Comparison of ENCODE assay signal across 32 mouse cellular contexts in genomic region chr9:103080211-103080610, GRCm38 (mm10).
"Had no signal": no experiment of that assay in that cellular context is flagged by ENCODE, and none has a peak within 500 bp of the region (broad histone marks: within the 10 kb centered on the region; RNA-seq: fewer than 3 reads in every experiment).

No protein-coding gene starts in this region.

- H3K9ac ChIP-seq: limb, embryonic 12.5 days; limb, embryonic 13.5 days; limb, embryonic 15.5 days; liver, embryonic 12.5 days; liver, embryonic 13.5 days; liver, embryonic 14.5 days; liver, embryonic 15.5 days; lung, embryonic 14.5 days; lung, embryonic 15.5 days; midbrain, embryonic 12.5 days; midbrain, embryonic 13.5 days; midbrain, embryonic 15.5 days; neural tube, embryonic 12.5 days; neural tube, embryonic 13.5 days had no signal

- H3K4me2 ChIP-seq: limb, embryonic 12.5 days; limb, embryonic 13.5 days; limb, embryonic 15.5 days; liver, embryonic 11.5 days; liver, embryonic 12.5 days; liver, embryonic 13.5 days; liver, embryonic 15.5 days; lung, embryonic 14.5 days; lung, embryonic 15.5 days; midbrain, embryonic 11.5 days; midbrain, embryonic 12.5 days; midbrain, embryonic 13.5 days; midbrain, embryonic 15.5 days; neural tube, embryonic 12.5 days; neural tube, embryonic 13.5 days had no signal

- H3K4me3 ChIP-seq: limb, embryonic 10.5 days; limb, embryonic 12.5 days; limb, embryonic 13.5 days; limb, embryonic 15.5 days; liver, embryonic 12.5 days; liver, embryonic 13.5 days; liver, embryonic 15.5 days; lung, embryonic 15.5 days; megakaryocyte, embryonic 14.5 days; midbrain, embryonic 10.5 days; midbrain, embryonic 12.5 days; midbrain, embryonic 13.5 days; midbrain, embryonic 15.5 days; myocyte; neural tube, embryonic 12.5 days; neural tube, embryonic 13.5 days had no signal

- H3K4me1 ChIP-seq: limb, embryonic 10.5 days; limb, embryonic 12.5 days; limb, embryonic 13.5 days; liver, embryonic 12.5 days; liver, embryonic 13.5 days; liver, embryonic 15.5 days; midbrain, embryonic 10.5 days; midbrain, embryonic 12.5 days; midbrain, embryonic 13.5 days; neural tube, embryonic 12.5 days had no signal

- DNase-seq: left cerebral cortex, postnatal 4 days; liver; liver, embryonic 13.5 days; lung, adult 18-20 months; lung, adult 2 months; lung, embryonic 14.5 days; lung, postnatal 10 days; lung, postnatal 14 days; lung, postnatal 36 days; lung, postnatal 4 days; midbrain, embryonic 14.5 days had no signal

- H3K36me3 ChIP-seq: limb, embryonic 10.5 days; limb, embryonic 12.5 days; limb, embryonic 13.5 days; limb, embryonic 15.5 days; liver, embryonic 12.5 days; liver, embryonic 13.5 days; lung, embryonic 15.5 days; midbrain, embryonic 10.5 days; midbrain, embryonic 12.5 days; midbrain, embryonic 13.5 days; midbrain, embryonic 15.5 days; neural tube, embryonic 12.5 days; neural tube, embryonic 13.5 days had no signal

- H3K27me3 ChIP-seq: limb, embryonic 12.5 days; limb, embryonic 13.5 days; limb, embryonic 15.5 days; liver, embryonic 13.5 days; liver, embryonic 15.5 days; lung, embryonic 15.5 days; midbrain, embryonic 12.5 days; midbrain, embryonic 13.5 days; midbrain, embryonic 15.5 days; neural tube, embryonic 12.5 days; neural tube, embryonic 13.5 days had no signal

- H3K9me3 ChIP-seq: limb, embryonic 10.5 days; limb, embryonic 12.5 days; limb, embryonic 13.5 days; limb, embryonic 15.5 days; liver, embryonic 12.5 days; liver, embryonic 13.5 days; liver, embryonic 15.5 days; lung, embryonic 15.5 days; midbrain, embryonic 10.5 days; midbrain, embryonic 12.5 days; midbrain, embryonic 13.5 days; midbrain, embryonic 15.5 days; neural tube, embryonic 12.5 days had no signal

- ATAC-seq: liver, embryonic 12.5 days; lung, postnatal 0 days; midbrain, embryonic 13.5 days; midbrain, embryonic 15.5 days; midbrain, embryonic 16.5 days had no signal

- H3K27ac ChIP-seq: limb, embryonic 10.5 days; limb, embryonic 12.5 days; limb, embryonic 13.5 days; limb, embryonic 15.5 days; liver, embryonic 12.5 days; liver, embryonic 13.5 days; liver, embryonic 14.5 days; liver, embryonic 15.5 days; lung, embryonic 15.5 days; macrophage; midbrain, embryonic 10.5 days; midbrain, embryonic 12.5 days; midbrain, embryonic 13.5 days; midbrain, embryonic 15.5 days; neural tube, embryonic 12.5 days; neural tube, embryonic 13.5 days had no signal
